Mouse (Mus musculus) embryonic fibroblast, embryonic 13.5 days (primary cell): ENCODE measurements around the gene Irf1. TPM values are rescaled to one million over a fixed set of nuclear protein-coding genes. Genes with fewer than 3 reads are reported as not detected.
A peak's percentile ranks its signal among the peaks of the same experiment; 100 is the strongest.

ENCODE experiments used
- H3K27ac ChIP-seq: 2 replicates; pipeline ENCODE4 v1.5.1; 2012; ENCODE audit warnings: low read length, control low read depth, inconsistent platforms; ENCODE audit not compliant: insufficient read depth
- H3K4me1 ChIP-seq: 2 replicates; pipeline ENCODE4 v1.6.1; 2011; ENCODE audit warnings: low read length; ENCODE audit not compliant: control insufficient read depth, insufficient read depth
- H3K4me3 ChIP-seq: 2 replicates; pipeline ENCODE4 v1.5.1; 2011; ENCODE audit warnings: mild to moderate bottlenecking, control low read depth, low read length; ENCODE audit not compliant: insufficient read depth
- CTCF ChIP-seq: IDR thresholded peaks from 2 replicates; pipeline ENCODE4 v1.5.1; 2011; ENCODE audit warnings: mild to moderate bottlenecking, control low read depth, low read length, moderate library complexity, borderline replicate concordance; ENCODE audit not compliant: insufficient read depth
- POLR2A ChIP-seq: IDR thresholded peaks from 2 replicates; pipeline ENCODE4 v1.6.1; 2011; ENCODE audit warnings: low read depth, mild to moderate bottlenecking, control low read depth, low read length, moderate library complexity
- polyA plus RNA-seq: library from polyadenylated mRNA; stranded (reverse); fragments of >200 nt; gene quantifications from 2 replicates; pipeline ENCODE4 v1.2.4, GENCODE M21; 2011; ENCODE audit warnings: low read depth; ENCODE audit not compliant: missing spikeins, insufficient read length

The Irf1 gene
- polyA plus RNA-seq, 1 experiment, result 35.1 TPM

DNA sequence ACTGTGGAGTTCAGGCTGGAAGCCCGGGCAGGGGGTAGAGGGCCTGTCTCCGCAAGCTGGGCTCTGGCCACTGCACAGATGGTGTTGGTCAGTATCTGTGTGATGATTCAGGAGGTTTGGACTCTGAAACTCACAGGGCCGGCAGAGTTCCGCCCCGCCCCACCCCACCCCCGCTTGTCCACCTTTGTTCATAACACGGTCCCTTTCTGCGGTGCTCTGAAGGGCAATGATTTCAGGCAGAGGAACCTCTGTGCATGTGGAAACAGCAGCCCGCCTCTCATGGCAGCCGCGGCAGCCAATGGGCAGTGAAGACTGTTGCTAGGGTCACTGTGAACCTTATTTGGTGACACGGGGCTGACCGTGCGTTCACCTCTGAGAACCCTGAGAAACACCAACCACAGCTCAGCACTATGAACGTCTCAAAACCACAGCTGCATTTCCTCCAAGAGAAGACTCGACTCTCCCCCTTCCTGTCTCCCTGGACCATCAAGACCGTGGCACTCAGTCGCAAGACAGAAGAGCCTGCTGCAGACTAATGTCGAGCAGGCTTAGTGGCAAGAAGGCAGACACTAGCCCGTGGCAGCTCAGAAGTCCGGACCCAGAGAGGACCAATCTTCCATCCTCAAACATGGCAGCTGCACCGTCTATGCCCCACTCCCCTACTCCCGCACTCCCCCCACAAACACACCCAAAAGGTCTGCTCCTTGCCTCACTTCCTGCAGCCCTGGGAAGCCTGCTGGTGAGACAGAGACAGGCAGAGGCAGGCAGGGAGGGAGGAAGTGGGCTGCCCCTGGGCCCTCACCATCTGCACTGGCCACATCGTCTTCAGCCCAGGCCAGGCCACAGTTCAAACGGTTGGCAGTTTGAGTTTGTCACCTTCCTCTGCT is 25.1 kb downstream of the Irf1 start:
- no peak overlapping the region for H3K4me3 ChIP-seq
- peak overlapping the region; percentile 9; the same call in 1 of the 2 replicates for H3K27ac ChIP-seq
- no peak for TF ChIP-seq CTCF
- no peak for TF ChIP-seq POLR2A
- H3K4me1 ChIP-seq, result peaks cover 25% of the 10 kb centered on the region

DNA sequence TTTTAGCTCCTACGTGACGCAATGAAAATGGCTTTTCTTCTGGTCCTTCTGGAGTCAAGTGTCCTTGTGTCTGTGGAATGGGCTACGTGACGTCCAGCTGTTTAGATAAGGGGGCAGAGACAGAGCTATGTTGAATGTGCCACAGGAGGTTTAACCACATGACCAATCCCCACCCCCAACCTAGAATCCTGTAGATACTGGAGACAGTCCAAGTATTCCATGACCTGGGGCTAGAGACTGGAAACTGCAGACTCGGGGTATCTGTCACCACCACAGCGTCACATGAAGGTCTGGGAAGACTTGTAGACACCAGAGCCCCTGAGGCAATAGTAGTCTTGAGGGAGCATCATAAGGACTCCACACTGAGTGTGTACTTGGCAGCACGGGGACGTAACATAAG is 26.0 kb downstream of the Irf1 start:
- Histone ChIP-seq H3K4me3 (no peak overlapping the region), H3K27ac (peak overlapping the region; percentile 45; the same call in 1 of the 2 replicates), H3K4me1 (peaks cover 25% of the 10 kb centered on the region)
- TF ChIP-seq POLR2A (no peak), CTCF (no peak)

DNA sequence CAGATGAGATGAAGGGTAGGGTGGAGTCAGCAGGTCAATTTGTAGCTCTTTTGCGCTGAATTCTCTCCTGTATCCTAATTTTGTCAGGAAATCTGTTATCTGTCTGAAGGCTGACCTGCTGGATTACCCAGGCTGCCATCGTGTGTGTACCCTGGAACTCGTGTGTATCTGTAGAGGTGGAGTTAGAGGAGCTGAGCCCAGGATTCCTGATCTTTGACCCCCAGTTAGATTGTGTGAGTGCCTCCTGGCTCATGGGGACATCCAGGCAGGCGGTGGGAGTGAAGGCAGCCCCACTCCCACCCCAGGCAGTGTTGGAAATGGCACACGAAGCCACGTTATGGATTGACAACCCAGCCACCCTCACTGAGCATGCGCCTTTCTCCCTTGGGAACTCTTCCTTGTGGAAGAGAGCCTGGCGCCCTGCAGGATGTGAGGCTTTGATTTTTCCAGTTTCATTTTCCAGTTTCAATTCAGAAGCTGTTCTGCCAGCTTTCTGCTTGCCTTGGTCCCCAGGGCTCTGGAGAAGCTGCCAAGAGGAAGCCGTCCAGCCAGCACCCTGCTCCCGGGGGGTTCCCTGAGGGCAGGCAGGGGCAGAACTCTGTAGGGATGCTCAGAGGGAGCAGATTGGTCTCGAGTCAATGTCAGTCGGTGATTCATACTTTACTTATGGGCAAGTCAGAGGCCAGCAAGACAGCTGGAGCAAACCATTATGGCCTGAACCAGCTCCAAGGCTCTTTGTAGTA is 26.8 kb downstream of the Irf1 start:
- TF ChIP-seq POLR2A (no peak), CTCF (no peak)
- H3K4me3 ChIP-seq, result no peak overlapping the region
- H3K27ac ChIP-seq, result peak overlapping the region; percentile 45
- peaks cover 25% of the 10 kb centered on the region for H3K4me1 ChIP-seq

DNA sequence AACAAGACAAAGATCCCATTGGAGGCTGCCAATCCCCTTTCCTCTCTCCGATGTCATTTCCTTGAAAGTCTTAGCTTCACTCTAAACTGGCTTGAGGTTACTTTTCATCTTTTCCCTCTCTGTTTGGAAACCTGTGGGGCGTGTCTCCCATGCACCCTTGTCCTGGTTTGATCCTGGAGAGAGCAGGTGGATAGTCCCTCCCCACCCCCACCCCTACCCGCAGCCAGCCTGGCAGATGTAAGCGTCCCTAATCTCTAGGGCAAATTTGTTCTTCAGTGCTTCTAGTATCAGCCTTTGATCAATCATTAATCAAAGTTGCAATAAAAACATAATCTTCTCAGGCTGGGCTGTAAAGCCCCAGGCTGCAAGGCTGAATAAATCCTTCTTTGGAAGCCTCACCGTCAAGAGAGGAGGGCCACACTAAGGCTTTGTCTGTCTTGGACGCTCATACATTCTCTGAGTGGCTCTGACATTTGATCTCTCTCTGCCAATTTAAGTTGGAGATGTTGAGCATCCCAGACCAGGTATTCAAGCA is 27.6 kb downstream of the Irf1 start:
- Histone ChIP-seq H3K4me3 (no peak overlapping the region), H3K27ac (peak overlapping the region; percentile 45; the same call in 1 of the 2 replicates), H3K4me1 (peaks cover 25% of the 10 kb centered on the region)
- TF ChIP-seq POLR2A (no peak), CTCF (no peak)

DNA sequence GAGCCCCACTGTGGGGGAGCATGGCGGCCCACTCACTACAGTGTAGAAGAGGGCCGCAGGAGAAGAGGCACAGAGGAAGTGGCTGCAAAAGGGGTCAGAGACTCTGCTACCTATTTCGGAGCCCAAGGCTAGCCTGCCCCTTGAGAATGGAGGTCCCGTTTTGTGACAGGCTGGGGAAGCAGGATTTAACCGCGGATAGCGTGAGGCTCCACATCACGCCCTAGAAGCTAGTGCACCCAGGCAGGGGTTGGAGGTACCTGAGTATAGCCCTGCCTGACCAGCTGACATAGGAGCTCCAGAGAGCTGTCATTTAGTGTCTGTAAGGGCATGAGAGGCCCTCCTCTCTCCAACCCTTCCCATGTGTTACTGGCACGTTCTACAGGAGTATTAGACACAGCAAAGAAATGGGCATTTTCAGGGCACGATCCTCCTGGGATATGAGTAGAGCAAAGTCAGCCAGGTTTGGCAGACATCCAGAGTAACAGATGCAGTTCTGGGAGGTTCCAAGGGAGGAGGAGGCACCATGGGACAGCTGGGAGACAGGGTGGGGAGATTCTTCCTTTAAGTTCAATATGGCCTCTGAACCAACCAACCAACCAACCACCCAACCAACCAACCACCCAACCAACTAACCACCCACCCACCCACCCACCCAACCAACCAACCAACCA is 28.4 kb downstream of the Irf1 start:
- Histone ChIP-seq H3K4me3 (no peak overlapping the region), H3K4me1 (peaks cover 29% of the 10 kb centered on the region), H3K27ac (no peak overlapping the region)
- TF ChIP-seq POLR2A (no peak), CTCF (no peak)

GRCm38 (mm10) chr11:53800036-53800435 is 30.2 kb downstream of the Irf1 start:
- TF ChIP-seq CTCF, result no peak
- TF ChIP-seq POLR2A, result no peak
- no peak overlapping the region for H3K4me3 ChIP-seq
- no peak overlapping the region for H3K27ac ChIP-seq

DNA sequence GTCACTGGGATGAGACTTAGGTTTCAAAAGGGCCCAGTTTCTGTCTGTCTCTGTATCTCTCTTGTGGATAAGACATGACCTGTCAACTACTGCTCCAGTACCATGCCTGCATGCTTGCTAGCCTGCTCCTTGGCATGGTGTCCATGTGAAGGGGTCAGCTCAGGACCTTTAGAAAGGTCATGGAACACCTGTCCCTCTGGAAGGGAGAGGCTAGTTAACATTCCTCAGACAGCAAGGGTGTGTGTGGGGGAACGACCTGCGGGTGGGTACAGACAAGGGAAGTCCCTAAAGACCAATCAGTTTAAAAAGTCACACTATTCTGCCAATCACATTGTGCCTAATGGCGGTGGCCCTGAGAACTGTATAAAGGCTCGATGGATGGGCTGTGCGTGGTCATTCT is 31.2 kb downstream of the Irf1 start:
- peaks cover 23% of the 10 kb centered on the region for H3K4me1 ChIP-seq
- no peak overlapping the region for H3K27ac ChIP-seq
- TF ChIP-seq CTCF (no peak), POLR2A (no peak)
- H3K4me3 ChIP-seq, result no peak overlapping the region

More at GRCm38 (mm10) chr11:53800036-53800435, 30.2 kb downstream of the Irf1 start:
- peaks cover 30% of the 10 kb centered on the region for H3K4me1 ChIP-seq

DNA sequence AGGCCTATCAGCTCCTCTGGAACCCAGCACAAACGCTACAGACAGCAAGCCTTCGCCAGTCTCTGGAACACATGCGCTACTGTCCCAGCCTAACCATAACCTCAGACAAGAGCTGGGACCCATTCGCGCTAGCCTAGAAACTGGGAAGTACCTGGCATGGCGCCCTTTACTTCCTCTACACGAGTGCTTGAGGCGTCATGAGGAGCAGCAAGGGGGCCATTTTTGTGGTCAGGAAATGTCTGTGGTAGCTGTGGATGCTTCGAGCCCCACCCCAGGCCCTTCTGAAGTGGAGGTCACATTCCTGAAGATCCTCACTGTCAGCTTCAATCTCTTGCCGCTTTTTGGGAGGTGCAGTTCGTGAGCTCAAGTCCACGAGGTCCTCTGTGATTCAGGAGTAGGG is 33.3 kb downstream of the Irf1 start:
- Histone ChIP-seq H3K27ac (peak overlapping the region; percentile 8; the same call in 1 of the 2 replicates), H3K4me3 (no peak overlapping the region), H3K4me1 (peaks cover 7% of the 10 kb centered on the region)
- no peak for TF ChIP-seq POLR2A
- TF ChIP-seq CTCF, result no peak

- Histone ChIP-seq H3K27ac (peak overlapping the region; percentile 8; the same call in 1 of the 2 replicates), H3K4me1 (peaks cover 7% of the 10 kb centered on the region), H3K4me3 (no peak overlapping the region)
- TF ChIP-seq POLR2A, result no peak
- TF ChIP-seq CTCF, result no peak
These were observed 33.7 kb downstream of the Irf1 start for GRCm38 (mm10) chr11:53803494-53803893.
